Mouse (Mus musculus): Measurements from ENCODE around the gene Dab2ip.

Gene Dab2ip

GRCm38 (mm10) chr2:35545125-35545590, 12.9 kb upstream of the Dab2ip start:
- POLR2A ChIA-PET = interaction anchor here in 2 of 4 experiments (0.5 to 1.1 kb wide), 3 partner anchors 62 to 89 kb away, joined by 3 to 4 read pairs (median 3); no protein-coding TSS in a partner anchor
- CTCF ChIA-PET = interaction anchor here in 3 of 4 experiments (0.6 to 1.9 kb wide), 12 partner anchors 9 to 459 kb away, joined by 3 to 10 read pairs (median 4); no protein-coding TSS in a partner anchor

GRCm38 (mm10) chr2:35546462-35546861, 11.6 kb upstream of the Dab2ip start:
- CTCF ChIA-PET = interaction anchor here in 1 of 4 experiments (1.9 kb wide), 1 partner anchor 86 kb away, joined by 10 read pairs; no protein-coding TSS in a partner anchor

GRCm38 (mm10) chr2:35549191-35549590, 8.9 kb upstream of the Dab2ip start:
- POLR2A ChIA-PET = interaction anchor here in 2 of 4 experiments (0.7 to 1.6 kb wide), 4 partner anchors 9 to 206 kb away, joined by 3 to 4 read pairs (median 3); partner anchors contain the start of gene Dab2ip (in 1 of the 2)
- CTCF ChIA-PET = interaction anchor here in 3 of 4 experiments (0.8 to 1.0 kb wide), 3 partner anchors 9 to 187 kb away, joined by 3 to 4 read pairs (median 3); no protein-coding TSS in a partner anchor

More at GRCm38 (mm10) chr2:35546462-35546861, 11.6 kb upstream of the Dab2ip start:
- POLR2A ChIA-PET = no interaction called here

- ChIA-PET CTCF (interaction anchor here in 2 of 4 experiments (1.0 kb wide), 2 partner anchors 186 to 260 kb away, joined by 4 read pairs; no protein-coding TSS in a partner anchor), POLR2A (interaction anchor here in 3 of 4 experiments (0.7 to 1.6 kb wide), 3 partner anchors 9 to 205 kb away, joined by 3 to 4 read pairs (median 3); no protein-coding TSS in a partner anchor)
These were observed 8.0 kb upstream of the Dab2ip start for GRCm38 (mm10) chr2:35550097-35550496.

- ChIA-PET POLR2A (interaction anchor here in 3 of 4 experiments (0.6 to 1.7 kb wide), 5 partner anchors 8 to 309 kb away, joined by 3 to 6 read pairs (median 4); no protein-coding TSS in a partner anchor), CTCF (interaction anchor here in 2 of 4 experiments (0.8 to 1.1 kb wide), 3 partner anchors 14 to 452 kb away, joined by 3 to 4 read pairs (median 4); no protein-coding TSS in a partner anchor)
These were observed 1.1 kb upstream of the Dab2ip start for GRCm38 (mm10) chr2:35556918-35557486.

DNA sequence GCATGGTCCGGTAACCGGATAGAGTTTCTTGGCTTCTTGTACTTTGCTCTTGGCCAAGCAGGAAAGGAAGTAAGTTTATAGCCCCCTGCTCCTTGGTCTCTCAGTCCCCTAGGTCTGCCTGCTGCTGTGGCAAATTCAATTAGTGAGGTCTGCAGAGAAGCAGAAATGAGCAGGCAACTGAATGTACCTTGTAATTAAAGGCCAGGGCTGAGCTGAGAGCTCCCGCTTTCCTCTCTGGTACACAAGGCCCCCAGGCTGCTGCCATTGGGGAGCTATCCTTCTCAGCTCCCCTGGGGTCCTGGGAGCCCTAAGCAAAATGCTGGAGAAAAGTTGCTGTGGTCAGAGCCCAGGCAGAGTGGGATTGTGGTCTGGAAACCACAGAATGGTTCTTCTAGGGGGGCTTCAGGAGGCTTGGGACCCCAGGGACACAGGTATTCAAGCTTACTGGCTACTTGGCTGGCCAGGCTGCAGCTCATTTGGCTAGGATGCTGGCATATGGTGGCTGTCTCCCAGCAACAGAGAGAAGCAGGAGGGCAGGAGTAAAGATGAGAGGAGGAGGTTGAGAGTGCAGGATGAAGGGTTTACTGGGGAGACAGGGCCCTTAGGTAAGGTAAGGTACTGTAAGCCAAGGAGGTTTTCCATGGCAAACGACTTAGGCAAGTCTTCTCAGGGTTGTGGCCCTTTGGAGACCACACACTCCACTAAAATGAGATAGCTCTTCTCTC, 922 bp downstream of the Dab2ip start:
- ChIA-PET POLR2A (interaction anchor here (0.6 to 1.9 kb wide), 18 partner anchors 9 to 405 kb away, joined by 3 to 6 read pairs (median 4); no protein-coding TSS in a partner anchor), CTCF (interaction anchor here in 1 of 4 experiments (1.2 kb wide), 1 partner anchor 57 kb away, joined by 3 read pairs; no protein-coding TSS in a partner anchor)

DNA sequence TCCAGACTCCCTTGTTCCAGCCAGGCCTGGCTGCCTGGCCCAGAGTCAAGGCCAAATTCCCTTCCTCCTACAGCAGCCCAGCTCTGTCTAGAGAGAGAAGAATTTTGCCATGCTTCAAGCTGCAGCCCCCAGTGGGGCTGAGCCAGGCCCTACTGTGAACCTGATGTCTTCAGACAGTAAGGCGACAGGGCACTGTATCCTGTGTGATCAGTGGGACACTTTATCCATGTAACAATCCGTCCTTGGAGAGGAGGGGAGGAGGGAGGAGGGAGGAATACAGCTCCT, 1.4 kb downstream of the Dab2ip start:
- POLR2A ChIA-PET = interaction anchor here (0.6 to 1.9 kb wide), 16 partner anchors 8 to 405 kb away, joined by 3 to 6 read pairs (median 4); no protein-coding TSS in a partner anchor
- CTCF ChIA-PET = interaction anchor here in 1 of 4 experiments (1.2 kb wide), 1 partner anchor 57 kb away, joined by 3 read pairs; no protein-coding TSS in a partner anchor

DNA sequence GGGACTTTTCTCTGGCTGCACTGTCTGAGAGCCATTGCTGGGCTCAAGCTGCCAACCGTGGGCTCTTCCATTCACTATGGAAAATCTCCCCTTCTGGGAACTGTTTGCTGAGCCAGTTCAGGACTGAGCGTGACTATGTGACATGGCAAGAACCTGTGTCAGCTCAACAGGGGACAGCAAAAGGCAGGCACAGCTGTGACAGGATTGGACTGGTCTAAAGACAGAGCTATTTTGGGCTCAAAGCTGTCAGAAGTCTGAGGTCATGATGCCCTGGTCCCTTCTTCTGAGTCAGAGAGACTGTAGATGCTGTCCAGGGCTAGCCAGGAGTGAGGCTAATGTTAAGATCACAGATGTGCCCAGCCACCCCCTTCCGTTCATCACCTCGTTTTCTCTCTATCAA, 5.7 kb downstream of the Dab2ip start:
- ChIA-PET POLR2A (interaction anchor here in 2 of 4 experiments (0.9 to 1.5 kb wide), 5 partner anchors 16 to 69 kb away, joined by 3 to 4 read pairs (median 4); no protein-coding TSS in a partner anchor), CTCF (interaction anchor here in 2 of 4 experiments (1.5 to 1.6 kb wide), 2 partner anchors 18 to 86 kb away, joined by 3 to 5 read pairs; no protein-coding TSS in a partner anchor)

- POLR2A ChIA-PET = interaction anchor here in 2 of 4 experiments (1.0 to 2.1 kb wide), 6 partner anchors 7 to 48 kb away, joined by 3 to 5 read pairs (median 3); partner anchors contain the start of gene Dab2ip (in 1 of the 2)
These were observed 7.2 kb downstream of the Dab2ip start for GRCm38 (mm10) chr2:35565051-35565836.

GRCm38 (mm10) chr2:35566957-35567693, 9.1 kb downstream of the Dab2ip start:
- ChIA-PET CTCF (interaction anchor here in 2 of 4 experiments (0.6 to 0.8 kb wide), 2 partner anchors 9 to 1251 kb away, joined by 3 to 4 read pairs; no protein-coding TSS in a partner anchor), POLR2A (interaction anchor here in 3 of 4 experiments (0.8 to 4.0 kb wide), 6 partner anchors 8 to 46 kb away, joined by 3 to 27 read pairs (median 4); partner anchors contain the start of gene Dab2ip (in 1 of the 3))

More at GRCm38 (mm10) chr2:35565051-35565836, 7.2 kb downstream of the Dab2ip start:
- CTCF ChIA-PET = interaction anchor here in 1 of 4 experiments (0.9 kb wide), 1 partner anchor 366 kb away, joined by 3 read pairs; no protein-coding TSS in a partner anchor

- CTCF ChIA-PET = interaction anchor here in 1 of 4 experiments (0.6 kb wide), 1 partner anchor 84 kb away, joined by 3 read pairs; no protein-coding TSS in a partner anchor
- POLR2A ChIA-PET = interaction anchor here in 3 of 4 experiments (0.6 to 4.0 kb wide), 8 partner anchors 9 to 243 kb away, joined by 3 to 27 read pairs (median 3); partner anchors contain the start of gene Dab2ip (in 1 of the 3)
These were observed 9.7 kb downstream of the Dab2ip start for GRCm38 (mm10) chr2:35567694-35568149.

DNA sequence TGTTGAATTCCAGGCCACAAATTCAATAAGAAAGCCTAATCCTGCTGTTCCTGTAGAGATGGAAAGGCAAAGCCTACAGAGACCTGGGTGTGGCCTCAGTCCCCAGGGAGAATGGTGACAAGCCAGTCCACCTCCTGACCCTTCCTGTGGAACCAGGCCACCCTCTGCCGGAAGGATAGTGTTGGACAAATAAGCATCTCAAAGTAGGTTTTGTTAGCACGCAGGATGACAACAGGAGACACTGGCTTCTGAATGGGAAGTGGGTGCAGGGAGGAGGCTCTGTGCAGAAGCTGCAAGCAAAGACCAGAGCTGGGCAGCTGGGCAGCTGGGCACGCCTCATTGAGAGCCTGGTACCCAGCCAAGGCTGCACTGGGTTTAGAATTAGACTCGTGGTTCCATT, 12.7 kb downstream of the Dab2ip start:
- ChIA-PET CTCF (interaction anchor here in 1 of 4 experiments (1.0 kb wide), 1 partner anchor 13 kb away, joined by 4 read pairs; the partner anchor contains the start of gene Dab2ip), POLR2A (interaction anchor here in 1 of 4 experiments (1.0 to 2.1 kb wide), 2 partner anchors 12 to 14 kb away, joined by 3 to 6 read pairs; partner anchors contain the start of gene Dab2ip)

GRCm38 (mm10) chr2:35574643-35575042, 16.6 kb downstream of the Dab2ip start:
- ChIA-PET POLR2A (no interaction called here), CTCF (no interaction called here)

- ChIA-PET POLR2A (interaction anchor here in 3 of 4 experiments (0.6 to 5.8 kb wide), 3 partner anchors 8 to 203 kb away, joined by 4 to 27 read pairs (median 4); no protein-coding TSS in a partner anchor), CTCF (interaction anchor here in 2 of 4 experiments (0.7 to 1.7 kb wide), 3 partner anchors 10 to 56 kb away, joined by 3 to 4 read pairs (median 4); no protein-coding TSS in a partner anchor)
These were observed 18.6 kb downstream of the Dab2ip start for GRCm38 (mm10) chr2:35576675-35577074.

- POLR2A ChIA-PET = interaction anchor here (0.5 to 7.4 kb wide), 27 partner anchors 8 to 808 kb away, joined by 3 to 68 read pairs (median 4); partner anchors contain the start of genes Ggta1 (in 1 of the 4) and Hspa5 (in 1 of the 4)
- CTCF ChIA-PET = interaction anchor here in 3 of 4 experiments (0.6 to 2.6 kb wide), 3 partner anchors 36 to 108 kb away, joined by 3 to 7 read pairs (median 4); no protein-coding TSS in a partner anchor
These were observed 22.0 kb downstream of the Dab2ip start for GRCm38 (mm10) chr2:35580111-35580510.
